Mouse (Mus musculus) layer of hippocampus, postnatal 14 days (tissue): ENCODE measurements around the gene Pagr1a. TPM values are rescaled to one million over a fixed set of nuclear protein-coding genes. Genes with fewer than 3 reads are reported as not detected.

ENCODE experiments used
- DNase-seq, 2 experiments: peaks; one replicate each; pipeline ENCODE4 v3.0.0; 2021 to 2022; ENCODE audit warnings: low spot score in 2 of 2, mixed read lengths in 1 of 2
- total RNA-seq, 2 experiments: library from RNA; stranded (reverse); gene quantifications; 2 replicates each; pipeline ENCODE4 v1.2.3; 2021

Pagr1a gene
- total RNA-seq, 2 experiments from 2014 or later, result 21.2 to 27.3 TPM

DNA sequence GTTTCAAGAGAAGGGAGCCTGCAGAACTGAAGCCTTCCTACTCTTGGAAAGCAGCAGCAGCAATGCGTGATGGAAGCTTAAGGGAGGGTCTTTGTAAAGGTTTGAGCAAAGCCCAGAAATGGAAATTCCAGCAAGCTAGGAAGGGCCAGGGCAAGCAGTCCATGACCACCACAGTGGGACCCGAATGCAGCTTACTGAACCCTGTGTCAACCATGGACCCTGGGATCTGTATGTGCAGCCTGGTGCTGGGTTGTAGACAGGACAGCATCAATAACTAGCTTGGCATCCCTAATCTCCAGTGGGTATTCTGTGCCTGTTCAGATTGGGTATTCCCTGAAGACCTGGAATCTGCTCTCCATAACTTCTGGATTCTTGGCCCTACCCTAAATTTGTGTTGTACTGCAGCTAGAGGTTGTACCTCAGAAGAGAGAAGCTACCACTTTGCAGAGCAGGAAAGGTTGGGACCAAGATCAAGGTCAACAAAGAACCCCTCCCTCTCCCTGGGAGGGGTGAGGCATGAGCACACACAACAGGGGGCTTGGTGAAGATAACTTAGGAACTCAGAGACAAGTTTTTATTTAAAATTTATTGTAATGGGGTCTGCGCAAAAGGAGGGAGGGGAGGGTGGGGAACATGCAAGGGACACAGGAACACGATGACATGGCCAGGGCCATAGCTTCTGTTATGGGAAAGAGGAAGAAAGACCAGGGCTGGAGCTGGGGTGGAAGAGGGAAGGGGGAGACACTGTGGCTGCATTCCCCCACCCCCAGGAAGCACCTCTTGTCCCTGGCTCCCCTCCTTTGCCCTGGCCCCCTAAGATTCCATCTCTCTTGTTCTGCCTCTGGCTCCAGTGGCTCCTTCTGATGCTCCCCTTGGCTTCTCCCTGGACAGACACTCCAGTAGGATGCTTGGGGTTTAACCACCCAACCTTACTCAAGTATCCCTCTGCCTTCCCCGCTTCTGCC lies 4.7 kb upstream of the Pagr1a start:
- no peak for DNase-seq

DNA sequence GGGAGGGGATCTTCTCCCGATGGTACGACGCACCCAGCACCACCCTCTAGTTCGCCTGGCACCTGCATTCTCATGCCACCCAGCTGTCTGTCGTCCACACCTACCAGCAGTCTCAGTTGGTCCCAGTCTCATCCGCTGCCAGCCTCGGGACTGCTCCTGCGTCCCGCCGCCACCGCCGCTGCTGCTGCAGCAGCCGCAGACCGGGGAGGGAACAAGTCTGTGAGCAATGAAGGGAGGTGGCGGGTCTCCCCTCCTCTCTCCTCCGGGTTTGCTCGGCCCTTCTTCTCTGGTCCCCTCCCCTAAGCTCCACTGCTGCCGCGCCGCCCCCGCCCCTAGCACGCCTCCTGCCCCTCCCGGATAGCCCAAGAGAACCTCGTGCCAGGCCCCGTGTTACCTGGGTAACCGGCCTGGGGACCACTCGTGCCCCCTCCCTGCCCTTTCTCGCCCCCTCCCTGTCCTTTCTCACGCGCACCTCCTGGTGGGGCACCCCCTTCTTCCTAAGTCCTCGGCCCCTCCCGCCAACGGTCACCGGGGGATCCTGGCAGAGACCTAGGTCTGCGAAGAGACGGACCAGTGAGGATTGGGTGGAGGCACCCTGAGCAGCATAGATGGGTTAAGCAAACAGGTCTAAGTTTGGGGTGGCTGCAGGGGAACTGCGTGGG lies 3.9 kb upstream of the Pagr1a start, which contains the start of the genes Gm42742 and Prrt2:
TSS of gene Gm42742 (minus strand) at position 197 of the 662 bp plus-strand sequence.
TSS of gene Prrt2 (minus strand) at position 311 of the 662 bp plus-strand sequence.
- DNase-seq, result peak in 1 of 2 experiments; percentile 69

DNA sequence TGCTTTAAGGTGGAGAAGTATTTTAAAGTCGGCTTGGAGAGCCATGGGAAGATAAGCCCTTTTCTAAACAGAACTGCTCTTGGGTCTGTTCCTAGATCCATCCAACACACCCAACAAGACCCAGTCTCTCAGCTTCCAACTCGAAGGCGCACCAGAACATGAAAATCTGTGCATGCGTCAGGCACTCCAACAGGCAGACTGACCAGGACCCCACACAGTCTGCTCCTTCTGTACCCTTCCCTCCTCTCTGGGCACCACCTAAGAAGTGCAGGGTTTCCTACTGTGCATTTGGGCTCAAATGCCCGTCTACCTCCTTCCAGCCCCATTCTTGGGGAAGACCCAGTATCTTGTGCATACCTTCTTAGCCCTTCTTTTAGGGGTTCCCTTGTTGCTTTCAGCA lies 3.3 kb upstream of the Pagr1a start:
- no peak for DNase-seq

GRCm38 (mm10) chr7:127020031-127020430 lies 2.9 kb upstream of the Pagr1a start:
- DNase-seq, result no peak

- no peak for DNase-seq
Measured at GRCm38 (mm10) chr7:127019306-127019960, 2.3 kb upstream of the Pagr1a start.

DNA sequence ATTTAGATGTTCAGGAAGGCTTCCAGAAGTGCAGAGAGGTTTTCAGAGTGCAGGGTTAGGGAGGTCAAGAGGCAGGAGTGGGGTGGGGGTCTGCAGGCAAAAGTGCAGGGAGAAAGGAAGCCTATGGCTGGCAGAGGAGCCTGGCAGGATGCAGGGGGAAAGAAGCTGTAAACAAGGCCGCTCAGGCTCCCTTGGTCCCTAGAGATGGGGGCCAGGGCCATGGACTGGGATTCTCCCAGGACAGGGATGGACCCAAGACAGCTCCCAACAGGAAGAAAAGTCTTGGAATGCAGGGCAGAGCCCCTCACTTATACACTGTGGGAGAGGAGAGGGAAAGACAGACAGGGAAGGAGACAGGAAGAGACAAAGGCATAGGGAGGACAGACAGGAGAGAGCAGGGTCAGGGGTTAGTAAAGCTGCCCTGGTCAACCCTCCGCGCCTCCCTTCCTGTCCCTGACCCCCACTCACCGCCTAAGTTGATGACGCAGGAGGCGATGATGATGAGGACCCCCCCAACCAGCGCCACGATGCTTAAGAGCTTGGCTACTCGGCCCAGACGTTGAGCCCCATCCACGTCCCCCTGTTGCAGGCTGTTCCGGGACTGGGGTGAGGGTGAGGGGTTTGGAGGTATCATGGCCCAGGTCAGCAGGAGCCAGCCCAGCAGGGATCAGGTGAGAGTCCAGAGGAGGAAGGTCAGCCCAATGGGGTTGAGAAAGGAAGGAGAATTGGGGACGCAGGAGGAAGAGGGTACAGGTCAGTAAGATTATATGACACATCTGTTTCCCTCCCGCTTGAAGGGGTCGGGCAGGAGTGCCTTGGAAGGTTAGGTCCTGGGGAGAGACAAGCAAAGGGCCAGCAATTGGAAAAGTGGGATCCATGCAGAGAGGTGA lies 1.5 kb upstream of the Pagr1a start:
- no peak for DNase-seq

- no peak for DNase-seq
Measured at GRCm38 (mm10) chr7:127017950-127018345, 796 bp upstream of the Pagr1a start.

DNA sequence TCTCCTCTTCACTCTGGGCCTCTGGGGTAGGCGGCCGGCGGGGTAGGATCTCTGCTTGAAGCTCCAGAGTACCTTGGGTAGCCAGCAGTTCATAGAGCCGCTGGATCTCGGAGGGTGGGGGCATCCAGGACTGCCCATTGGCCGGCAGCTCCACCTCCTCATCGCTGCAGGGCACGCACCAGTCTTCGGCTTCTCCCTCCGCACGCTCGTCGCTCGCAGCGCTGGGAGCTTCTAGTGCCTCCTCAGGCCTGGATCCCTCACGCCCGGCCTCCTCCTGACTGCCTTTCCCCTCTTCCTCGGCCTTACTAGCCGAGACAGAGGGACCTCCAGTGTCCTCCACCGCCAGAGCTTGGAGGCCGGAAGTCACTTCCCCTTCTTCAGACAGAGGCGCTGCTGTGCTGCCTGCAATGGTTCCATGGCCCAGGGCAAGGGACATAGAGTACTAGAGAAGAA lies 640 bp downstream of the Pagr1a start:
- DNase-seq, result no peak

DNA sequence TGATC lies 869 bp downstream of the Pagr1a start, which contains the start of gene Pagr1b:
TSS of gene Pagr1b (minus strand) at position 4 of the 5 bp plus-strand sequence.
- no peak for DNase-seq

- DNase-seq, result no peak
Measured at GRCm38 (mm10) chr7:127016081-127016480, 1.1 kb downstream of the Pagr1a start.

GRCm38 (mm10) chr7:127014993-127015392 lies 2.2 kb downstream of the Pagr1a start:
- no peak for DNase-seq

- DNase-seq, result no peak
Measured at GRCm38 (mm10) chr7:127014320-127014719, 2.8 kb downstream of the Pagr1a start, which contains the start of gene Mvp. Mvp (minus strand) TSS chr7:127014621.

DNA sequence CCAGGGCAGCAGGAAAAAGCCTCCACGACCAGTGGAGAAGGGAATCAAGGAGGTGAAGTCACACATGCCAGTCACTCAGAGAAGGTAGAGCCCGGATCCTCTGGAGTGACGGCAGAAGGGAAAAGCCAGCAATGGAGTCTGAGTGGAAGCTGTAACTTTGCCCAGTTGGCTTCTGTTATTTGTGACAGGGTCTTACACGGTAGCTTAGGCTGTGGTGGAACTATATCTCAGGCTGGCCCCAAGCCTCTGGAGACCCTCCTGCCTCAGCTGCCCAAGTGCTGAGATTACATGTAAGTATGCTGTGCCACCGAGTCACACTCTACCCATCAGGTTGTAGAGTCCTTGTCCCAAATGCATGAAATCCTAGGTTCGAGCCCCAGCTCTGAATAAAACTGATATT lies 3.8 kb downstream of the Pagr1a start:
- no peak for DNase-seq

GRCm38 (mm10) chr7:127012845-127013244 lies 4.3 kb downstream of the Pagr1a start:
- no peak for DNase-seq

DNA sequence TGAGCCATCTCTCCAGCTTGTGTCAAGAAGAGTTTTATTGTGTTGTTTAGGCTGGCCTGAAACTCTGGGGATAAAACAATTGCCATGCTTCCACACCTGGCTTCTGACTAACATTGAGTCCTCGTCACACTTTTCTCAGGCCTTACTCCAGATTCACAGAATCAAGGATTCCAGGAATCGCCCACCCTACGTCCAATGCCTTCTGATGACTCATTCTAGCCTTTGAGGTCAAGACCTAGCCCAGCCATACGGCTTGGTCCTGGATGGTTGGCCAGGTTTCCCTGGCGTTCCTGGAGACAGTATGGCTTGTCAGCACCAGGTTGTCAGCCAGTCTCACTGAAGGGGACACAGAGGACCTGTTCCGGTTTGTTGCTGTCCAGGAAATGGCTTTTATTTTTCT lies 4.8 kb downstream of the Pagr1a start:
- DNase-seq, result no peak

GRCm38 (mm10) chr7:127011717-127012116 lies 5.4 kb downstream of the Pagr1a start:
- no peak for DNase-seq

DNA sequence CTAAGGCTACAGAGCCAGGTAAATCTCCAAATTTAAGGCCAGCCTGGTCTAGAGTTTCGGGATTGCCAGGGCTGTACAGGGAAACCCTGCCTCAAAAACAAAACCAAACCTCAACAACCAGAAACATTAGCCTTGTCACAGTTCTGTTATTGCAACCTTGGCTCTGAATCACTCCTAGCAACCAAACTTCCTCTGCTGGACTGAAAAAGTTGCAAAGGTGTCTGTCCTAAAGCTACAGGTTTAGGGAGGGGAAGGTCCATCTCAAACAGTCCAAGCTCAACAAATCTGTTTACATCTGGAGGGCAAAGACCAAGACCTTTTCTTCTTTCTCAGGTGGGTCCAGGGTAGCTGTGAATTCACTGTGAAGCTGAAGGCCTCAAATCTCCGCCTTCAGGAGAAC lies 6.1 kb downstream of the Pagr1a start:
- no peak for DNase-seq

GRCm38 (mm10) chr7:127009307-127010085 lies 7.7 kb downstream of the Pagr1a start:
- no peak for DNase-seq

GRCm38 (mm10) chr7:127008239-127009019 lies 8.7 kb downstream of the Pagr1a start:
- peak; percentile 75 to 80 for DNase-seq
